Mouse (Mus musculus) kidney, adult 2 months (tissue): ENCODE results near the gene Rnf114. TPM values are rescaled to one million over a fixed set of nuclear protein-coding genes. Genes with fewer than 3 reads are reported as not detected.

ENCODE experiments used
- DNase-seq: peaks from one replicate; pipeline ENCODE4 v3.0.0; 2021
- H3K27ac ChIP-seq: fragments of 200-500 bp; 2 replicates; pipeline ENCODE4 v1.5.1; 2012; ENCODE audit warnings: low read depth, low read length, control low read depth, inconsistent platforms; ENCODE audit not compliant: insufficient read depth
- H3K27me3 ChIP-seq: fragments of 200-500 bp; replicated peaks from 2 replicates; pipeline ENCODE4 v1.6.1; 2012; ENCODE audit warnings: mild to moderate bottlenecking, moderate library complexity, low read length, inconsistent platforms; ENCODE audit not compliant: control insufficient read depth, insufficient read depth
- H3K36me3 ChIP-seq: fragments of 200-500 bp; 2 replicates; pipeline ENCODE4 v1.6.1; 2012; ENCODE audit warnings: mild to moderate bottlenecking, moderate library complexity, low read length, inconsistent platforms; ENCODE audit not compliant: control insufficient read depth, insufficient read depth
- H3K4me1 ChIP-seq: fragments of 200-500 bp; 2 replicates; pipeline ENCODE4 v1.6.1; 2011; ENCODE audit warnings: low read length; ENCODE audit not compliant: control insufficient read depth, insufficient read depth
- H3K4me3 ChIP-seq: fragments of 200-500 bp; 2 replicates; pipeline ENCODE4 v1.5.1; 2011; ENCODE audit warnings: mild to moderate bottlenecking, low read depth, low read length, control low read depth; ENCODE audit not compliant: insufficient read depth
- CTCF ChIP-seq: fragments of 200-500 bp; conservative IDR thresholded peaks from 2 replicates; pipeline ENCODE4 v1.5.1; 2011; ENCODE audit warnings: low read depth, mild to moderate bottlenecking, control low read depth, low read length, moderate library complexity, mixed read lengths; ENCODE audit not compliant: insufficient read depth, insufficient read length
- POLR2A ChIP-seq: fragments of 200-500 bp; IDR thresholded peaks from one replicate; pipeline ENCODE4 v1.6.1; 2011; ENCODE audit warnings: low read depth, low read length, control low read depth
- WGBS: fragments of 180-500 bp; shearing (Covaris S2); methylation state at CpG from one replicate; pipeline ENCODE4 v1.1.7; 2018; 5-methylcytosine and 5-hydroxymethylcytosine counted together
- polyA plus RNA-seq: library from polyadenylated mRNA; depleted of rRNA; stranded (reverse); fragments of >200 nt; gene quantifications from 2 replicates; pipeline ENCODE4 v1.2.3, GENCODE M21; 2012

Rnf114 gene
- polyA plus RNA-seq, 1 experiment, result 98.2 TPM

DNA sequence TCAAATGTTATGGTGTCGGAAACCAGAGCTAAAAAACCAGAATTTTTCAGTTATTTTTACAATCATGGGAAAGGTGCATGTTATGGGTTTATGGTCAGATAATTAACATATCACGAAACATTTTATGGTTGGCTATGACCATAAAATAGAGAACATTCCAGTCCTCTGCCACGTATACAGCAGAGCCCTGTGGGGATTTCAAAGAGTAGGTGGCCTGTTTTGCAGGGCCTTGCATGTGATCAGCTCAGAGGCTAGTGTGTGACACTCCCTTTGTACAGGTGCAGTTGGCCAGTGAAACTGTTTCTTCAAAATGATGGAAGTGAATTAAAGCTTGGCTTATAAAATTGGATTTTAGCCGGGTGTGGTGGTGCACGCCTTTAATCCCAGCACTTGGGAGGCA lies 28.6 kb upstream of the Rnf114 start:
- peaks cover 4% of the 10 kb centered on the region; the same call in 1 of the 2 replicates for H3K36me3 ChIP-seq
- H3K27ac ChIP-seq, result no peak overlapping the region
- TF ChIP-seq POLR2A (no peak), CTCF (no peak)
- H3K4me3 ChIP-seq, result no peak overlapping the region
- 87% methylated on average over 5 of the region's 5 CpGs for WGBS
- no peak for DNase-seq
- no peaks in the 10 kb centered on the region for H3K27me3 ChIP-seq
- no peaks in the 10 kb centered on the region for H3K4me1 ChIP-seq

DNA sequence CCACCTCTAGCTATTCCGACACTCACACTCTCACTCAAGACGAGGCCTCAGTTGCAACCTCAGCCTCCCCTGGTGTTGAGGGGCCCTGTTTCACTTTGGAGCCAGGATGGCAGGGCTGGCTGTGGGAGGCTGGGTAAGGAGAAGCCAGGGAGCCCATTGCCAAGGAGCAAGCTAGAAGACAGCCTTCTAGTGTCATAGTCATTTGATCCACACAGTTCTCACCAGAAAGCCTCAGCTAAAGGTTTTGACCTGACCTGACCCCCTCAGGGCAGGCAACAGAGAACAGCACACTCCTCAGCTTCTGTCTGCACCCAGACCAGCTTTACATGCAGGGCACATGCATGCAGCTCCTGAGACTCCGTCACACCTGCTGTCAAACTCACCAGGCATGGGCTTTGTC lies 26.5 kb upstream of the Rnf114 start:
- Histone ChIP-seq H3K27ac (no peak overlapping the region), H3K36me3 (peaks cover 6% of the 10 kb centered on the region; the same call in 1 of the 2 replicates), H3K4me1 (no peaks in the 10 kb centered on the region), H3K4me3 (no peak overlapping the region), H3K27me3 (no peaks in the 10 kb centered on the region)
- WGBS, result 88% methylated on average over 3 of the region's 3 CpGs
- DNase-seq, result no peak
- no peak for TF ChIP-seq CTCF
- no peak for TF ChIP-seq POLR2A

GRCm38 (mm10) chr2:167467214-167467613 lies 25.2 kb upstream of the Rnf114 start:
- no peak overlapping the region for H3K4me3 ChIP-seq
- H3K4me1 ChIP-seq, result no peaks in the 10 kb centered on the region
- no peak for DNase-seq
- TF ChIP-seq CTCF (no peak), POLR2A (no peak)
- H3K27me3 ChIP-seq, result no peaks in the 10 kb centered on the region
- peaks cover 6% of the 10 kb centered on the region; the same call in 1 of the 2 replicates for H3K36me3 ChIP-seq
- WGBS, result 66% methylated on average over 5 of the region's 5 CpGs
- H3K27ac ChIP-seq, result no peak overlapping the region

DNA sequence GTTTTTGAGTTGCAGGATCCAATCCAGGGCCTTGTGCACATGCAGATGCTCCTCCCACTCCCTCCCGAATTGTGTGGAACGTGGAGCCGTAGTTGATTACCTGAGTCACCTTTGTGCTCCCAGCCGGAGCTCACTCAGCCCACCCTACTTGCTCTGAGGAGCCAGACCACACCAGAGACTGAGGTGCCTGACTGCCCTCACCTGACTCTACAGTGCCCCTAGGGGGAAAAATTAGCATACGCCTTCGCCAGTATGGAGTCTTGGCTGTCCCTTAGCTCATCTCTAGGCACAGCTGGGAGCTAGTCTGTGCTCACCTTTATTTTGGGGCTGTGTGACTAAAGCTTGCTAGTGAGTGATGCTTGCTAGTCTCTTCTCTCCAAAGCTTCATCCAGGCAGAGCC lies 24.0 kb upstream of the Rnf114 start:
- TF ChIP-seq POLR2A, result no peak
- no peak; the same call in 1 of the 2 replicates for TF ChIP-seq CTCF
- Histone ChIP-seq H3K27me3 (no peaks in the 10 kb centered on the region), H3K4me3 (no peak overlapping the region), H3K27ac (no peak overlapping the region), H3K36me3 (peaks cover 6% of the 10 kb centered on the region; the same call in 1 of the 2 replicates), H3K4me1 (no peaks in the 10 kb centered on the region)
- WGBS, result 79% methylated on average over 6 of the region's 6 CpGs
- no peak for DNase-seq

GRCm38 (mm10) chr2:167470611-167471010 lies 21.8 kb upstream of the Rnf114 start:
- H3K27me3 ChIP-seq, result no peaks in the 10 kb centered on the region
- no peaks in the 10 kb centered on the region for H3K4me1 ChIP-seq
- TF ChIP-seq POLR2A, result no peak
- no peak for TF ChIP-seq CTCF
- peaks cover 5% of the 10 kb centered on the region; the same call in 1 of the 2 replicates for H3K36me3 ChIP-seq
- H3K4me3 ChIP-seq, result no peak overlapping the region
- no peak overlapping the region for H3K27ac ChIP-seq
- no peak for DNase-seq
- 88% methylated on average over 3 of the region's 3 CpGs for WGBS

DNA sequence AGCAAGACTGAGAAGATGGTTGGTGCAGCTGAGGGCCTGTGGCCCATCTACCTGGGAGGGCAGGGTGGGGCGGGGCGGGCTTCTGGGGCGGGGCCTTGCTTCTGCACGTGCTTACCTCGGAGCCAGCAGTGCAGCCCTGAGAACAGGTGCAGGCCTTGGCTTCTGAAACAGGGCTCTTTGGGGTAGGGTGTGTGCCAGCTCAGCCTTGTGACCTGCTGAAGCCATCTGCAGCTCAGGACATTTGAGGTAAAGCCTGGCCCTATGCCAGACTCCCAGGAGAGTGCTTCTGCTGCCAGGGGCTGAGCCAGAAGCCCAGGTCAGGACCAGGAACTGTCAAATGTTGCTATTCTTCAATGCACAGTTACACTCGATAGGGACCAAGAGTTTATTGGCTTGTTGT lies 20.9 kb upstream of the Rnf114 start:
- DNase-seq, result no peak
- no peak for TF ChIP-seq CTCF
- no peak for TF ChIP-seq POLR2A
- no peak overlapping the region for H3K27ac ChIP-seq
- no peaks in the 10 kb centered on the region for H3K27me3 ChIP-seq
- no peak overlapping the region for H3K4me3 ChIP-seq
- WGBS, result 75% methylated on average over 6 of the region's 6 CpGs
- H3K36me3 ChIP-seq, result peaks cover 2% of the 10 kb centered on the region; the same call in 1 of the 2 replicates
- H3K4me1 ChIP-seq, result no peaks in the 10 kb centered on the region

GRCm38 (mm10) chr2:167474218-167474617 lies 18.2 kb upstream of the Rnf114 start:
- H3K4me1 ChIP-seq, result peaks cover 7% of the 10 kb centered on the region
- H3K27ac ChIP-seq, result no peak overlapping the region
- H3K4me3 ChIP-seq, result no peak overlapping the region
- WGBS, result 79% methylated on average over 6 of the region's 6 CpGs
- TF ChIP-seq CTCF (no peak), POLR2A (no peak)
- H3K36me3 ChIP-seq, result peaks cover 2% of the 10 kb centered on the region; the same call in 1 of the 2 replicates
- DNase-seq, result no peak
- no peaks in the 10 kb centered on the region for H3K27me3 ChIP-seq

DNA sequence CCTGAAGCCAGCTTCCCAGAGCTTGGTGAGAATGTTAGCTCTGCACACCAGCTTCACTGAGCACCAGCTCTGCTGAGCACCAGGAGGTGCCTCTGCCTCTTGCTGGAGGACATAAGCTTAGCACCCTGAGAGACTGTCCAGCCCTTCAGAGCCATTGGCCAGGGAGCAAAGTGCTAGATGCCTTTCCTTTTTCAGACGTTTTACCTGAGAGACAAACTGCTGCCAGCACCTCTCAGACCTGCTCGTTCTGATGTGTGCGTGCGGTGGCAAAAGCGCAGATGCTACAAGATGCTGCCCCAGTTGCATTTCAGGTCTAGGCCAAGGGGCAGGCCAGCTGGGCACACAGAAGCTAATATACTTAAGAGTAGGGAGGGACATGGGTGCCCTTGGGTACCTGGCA lies 16.8 kb upstream of the Rnf114 start:
- Histone ChIP-seq H3K36me3 (no peaks in the 10 kb centered on the region; the same call in 1 of the 2 replicates), H3K27ac (no peak overlapping the region), H3K4me3 (no peak overlapping the region), H3K4me1 (peaks cover 7% of the 10 kb centered on the region), H3K27me3 (no peaks in the 10 kb centered on the region)
- WGBS, result 68% methylated on average over 5 of the region's 5 CpGs
- TF ChIP-seq CTCF (no peak), POLR2A (no peak)
- no peak for DNase-seq
